16 mouse cellular contexts compared by ENCODE assay signal in the genomic region with DNA sequence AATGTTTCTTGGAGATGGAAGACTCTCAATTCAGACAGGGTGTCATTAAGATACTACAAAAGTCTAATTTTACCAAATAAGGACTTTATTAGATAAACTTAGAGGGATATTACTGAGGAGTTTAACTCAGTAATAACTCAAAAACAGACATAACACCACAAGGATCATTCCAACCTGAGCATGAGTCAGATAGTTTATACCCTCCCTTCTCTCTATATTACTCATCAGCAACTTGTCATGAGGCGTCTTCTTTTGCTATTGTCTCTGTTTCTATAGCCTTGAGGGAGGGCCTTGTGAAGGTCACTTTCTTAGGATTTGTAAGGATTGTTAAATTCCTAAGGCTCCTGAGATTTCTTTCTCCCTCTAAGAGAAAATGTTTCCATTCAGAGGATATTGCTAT.
A peak's percentile ranks its signal among the peaks of the same experiment; 100 is the strongest.
DNase-seq lines count a peak whose midpoint lies in the region; TF ChIP-seq lines count a peak whose summit lies in the region.
"Had no signal": no experiment of that assay in that cellular context is flagged by ENCODE, and none has a peak within 500 bp of the region (broad histone marks: within the 10 kb centered on the region; RNA-seq: fewer than 3 reads in every experiment).

No protein-coding gene starts in this region.

- H3K27ac ChIP-seq in CH12.LX (ENCODE audit: insufficient read depth, low read depth) = no peak overlapping the region

- H3K9me3 ChIP-seq in CH12.LX (replicated peaks; ENCODE audit: low read length) = peaks cover 16% of the 10 kb centered on the region

- no peak for TF ChIP-seq RAD21 in CH12.LX (IDR thresholded peaks at IDR 0.05; ENCODE audit: low read depth, low read length)

- no peak for DNase-seq in CH12.LX (ENCODE audit: extremely low read depth)
- DNase-seq in layer of hippocampus, adult 9-11 months = no peak
- DNase-seq: adrenal gland, adult 2 months; adrenal gland, adult 8-10 months; adrenal gland, postnatal 10 days; adrenal gland, postnatal 14 days; adrenal gland, postnatal 25 days; adrenal gland, postnatal 36 days; B cell, adult 2 months; cerebellum, adult 11 months; cerebellum, adult 11-12 months; cerebellum, adult 18-20 months; cerebellum, adult 2 months; cerebellum, adult 8-10 months had no signal

- dilution Hi-C loops in CH12.LX (cut with MboI; ENCODE audit: extremely low pct_ligation_motif_present, extremely low pct_unique_long_range_greater_than_20kb, low sequenced_read_pairs) = no loop called here

- H3K4me1 ChIP-seq in CH12.LX (ENCODE audit: control insufficient read depth in 1 of 2, insufficient read depth in 2 of 2) = no peaks in the 10 kb centered on the region

- H3K4me3 ChIP-seq in CH12.LX (replicated peaks in 1 of 3; ENCODE audit: low read depth in 2 of 3, low read length in 2 of 3, poor library complexity in 1 of 3) = no peak overlapping the region

- no peaks in the 10 kb centered on the region for H3K27me3 ChIP-seq in CH12.LX (replicated peaks)
- H3K27me3 ChIP-seq: Patski had no signal

- in situ Hi-C loops in CH12.LX (cut with MboI; ENCODE audit: low pct_ligation_motif_present, low pct_unique_long_range_greater_than_20kb, low sequenced_read_pairs) = no loop called here

- TF ChIP-seq EP300 in CH12.LX (IDR thresholded peaks at IDR 0.05; ENCODE audit: low read length) = peak; percentile 46; the same call in 1 of the 2 replicates

- H3K4me2 ChIP-seq in CH12.LX (ENCODE audit: insufficient read depth, low read depth, poor library complexity, severe bottlenecking) = no peak overlapping the region

- no peak overlapping the region for H3K9ac ChIP-seq in CH12.LX (ENCODE audit: insufficient read depth, low read depth)

- no peaks in the 10 kb centered on the region for H3K79me2 ChIP-seq in CH12.LX (replicated peaks; ENCODE audit: control insufficient read depth, extremely low read depth, insufficient read depth, poor library complexity, severe bottlenecking)

- TF ChIP-seq POLR2A in CH12.LX (IDR thresholded peaks at IDR 0.05; ENCODE audit: low read depth, low read length) = no peak

- TF ChIP-seq CTCF in CH12.LX (conservative IDR thresholded peaks at IDR 0.05 in 1 of 2, IDR thresholded peaks at IDR 0.05 in 1 of 2; ENCODE audit: low read depth in 2 of 2, low read length in 2 of 2) = no peak

- no peaks in the 10 kb centered on the region for H3K36me3 ChIP-seq in CH12.LX (replicated peaks in 1 of 2; ENCODE audit: control insufficient read depth in 1 of 2, insufficient read depth in 1 of 2, low read length in 1 of 2)
- H3K36me3 ChIP-seq: G1E had no signal

TF ChIP-seq in CH12.LX, 34 proteins besides CTCF, POLR2A, EP300 and RAD21:
- TF ChIP-seq JUND (conservative IDR thresholded peaks at IDR 0.05; ENCODE audit: low read depth, low read length) = peak; percentile 63
- peak; percentile 59 for TF ChIP-seq IRF4 (IDR thresholded peaks at IDR 0.05; ENCODE audit: low read depth, low read length)
- no peak for TF ChIP-seq MAX (IDR thresholded peaks at IDR 0.05; ENCODE audit: low read length)
